Mouse (Mus musculus) MEL (cell line): ENCODE data around the gene Dclk3. TPM values are rescaled to one million over a fixed set of nuclear protein-coding genes. Genes with fewer than 3 reads are reported as not detected.

Experiments used
- DNase-seq: peaks from one replicate; pipeline ENCODE4 v3.0.0; 2011; ENCODE audit warnings: low read depth, low spot score
- H3K27ac ChIP-seq: 2 replicates; pipeline ENCODE4 v1.5.1; 2012; ENCODE audit warnings: low read depth, mild to moderate bottlenecking, control low read depth, low read length, moderate library complexity; ENCODE audit not compliant: control insufficient read depth
- H3K27me3 ChIP-seq, 2 experiments: fragments of 150-350 bp in 1 of 2; sonication (generic) in 1 of 2; 2 replicates each; pipeline ENCODE4 v1.6.1; 2012; ENCODE audit warnings: low read length in 2 of 2, mild to moderate bottlenecking in 2 of 2, improper control_type of control experiment in 1 of 2, moderate library complexity in 1 of 2; ENCODE audit not compliant: insufficient read depth in 2 of 2, control insufficient read depth in 1 of 2
- H3K36me3 ChIP-seq, 2 experiments: 2 replicates each; pipeline ENCODE4 v1.6.1; 2012 to 2014; ENCODE audit warnings: low read length in 2 of 2, improper control_type of control experiment in 1 of 2, inconsistent platforms in 1 of 2, mild to moderate bottlenecking in 1 of 2; ENCODE audit not compliant: insufficient read depth in 2 of 2, control insufficient read depth in 1 of 2
- H3K4me1 ChIP-seq, 2 experiments: fragments of 150-350 bp in 1 of 2; sonication (generic) in 1 of 2; 2 replicates each; pipeline ENCODE4 v1.6.1; 2012; ENCODE audit warnings: low read length in 2 of 2, improper control_type of control experiment in 1 of 2, mild to moderate bottlenecking in 1 of 2; ENCODE audit not compliant: insufficient read depth in 2 of 2, control insufficient read depth in 1 of 2
- H3K4me3 ChIP-seq, 2 experiments: fragments of 150-350 bp in 1 of 2; sonication (generic) in 1 of 2; 2 replicates each; pipeline ENCODE4 v1.5.1; 2012; ENCODE audit warnings: low read depth in 2 of 2, low read length in 2 of 2, mild to moderate bottlenecking in 2 of 2, moderate library complexity in 2 of 2, control low read depth in 1 of 2, improper control_type of control experiment in 1 of 2; ENCODE audit not compliant: control insufficient read depth in 1 of 2, insufficient read depth in 1 of 2
- H3K79me2 ChIP-seq: 2 replicates; pipeline ENCODE4 v1.6.1; 2012; ENCODE audit warnings: mild to moderate bottlenecking, low read length, moderate library complexity; ENCODE audit not compliant: control insufficient read depth, poor library complexity, insufficient read depth
- H3K9ac ChIP-seq: 2 replicates; pipeline ENCODE4 v1.6.1; 2012; ENCODE audit warnings: low read depth, mild to moderate bottlenecking, control low read depth, low read length, moderate library complexity; ENCODE audit not compliant: control insufficient read depth, poor library complexity, severe bottlenecking
- H3K9me3 ChIP-seq: fragments of 150-350 bp; sonication (generic); replicated peaks from 2 replicates; pipeline ENCODE4 v1.6.1; 2012; ENCODE audit warnings: mild to moderate bottlenecking, low read length, improper control_type of control experiment, moderate library complexity; ENCODE audit not compliant: insufficient read depth
- CTCF ChIP-seq, 3 experiments: IDR thresholded peaks in 2 of 3; conservative IDR thresholded peaks in 1 of 3; 2 replicates each; pipeline ENCODE4 v1.5.1; 2011 to 2012; ENCODE audit warnings: low read length in 3 of 3, low read depth in 2 of 3, mild to moderate bottlenecking in 2 of 3, improper control_type of control experiment in 1 of 3, inconsistent platforms in 1 of 3, mixed read lengths in 1 of 3, moderate library complexity in 1 of 3; ENCODE audit not compliant: control insufficient read depth in 1 of 3, insufficient read depth in 1 of 3, poor library complexity in 1 of 3, severe bottlenecking in 1 of 3
- EP300 ChIP-seq, 2 experiments: IDR thresholded peaks; 2 replicates each; pipeline ENCODE4 v1.6.1; 2011; ENCODE audit warnings: improper control_type of control experiment in 2 of 2, low read length in 2 of 2, low read depth in 1 of 2, mild to moderate bottlenecking in 1 of 2
- GABPA ChIP-seq: IDR thresholded peaks from 2 replicates; pipeline ENCODE4 v1.6.1; 2012; ENCODE audit warnings: low read depth, mild to moderate bottlenecking, inconsistent platforms, low read length, improper control_type of control experiment, moderate library complexity
- JUND ChIP-seq: IDR thresholded peaks from 2 replicates; pipeline ENCODE4 v1.6.1; 2011; ENCODE audit warnings: low read depth, mild to moderate bottlenecking, improper control_type of control experiment, low read length
- MAFK ChIP-seq: IDR thresholded peaks from 2 replicates; pipeline ENCODE4 v1.6.1; 2011; ENCODE audit warnings: low read depth, mild to moderate bottlenecking, low read length, improper control_type of control experiment, borderline replicate concordance
- MAZ ChIP-seq: IDR thresholded peaks from 2 replicates; pipeline ENCODE4 v1.6.1; 2012; ENCODE audit warnings: low read depth, mild to moderate bottlenecking, inconsistent platforms, low read length, improper control_type of control experiment
- MEF2A ChIP-seq: IDR thresholded peaks from 2 replicates; pipeline ENCODE4 v1.6.1; 2014; ENCODE audit warnings: low read depth, mild to moderate bottlenecking, inconsistent platforms, low read length, improper control_type of control experiment; ENCODE audit not compliant: poor library complexity, insufficient replicate concordance, severe bottlenecking; ENCODE audit errors: extremely low read depth
- MYB ChIP-seq: IDR thresholded peaks from 2 replicates; pipeline ENCODE4 v1.6.1; 2011; ENCODE audit warnings: mild to moderate bottlenecking, low read depth, low read length, improper control_type of control experiment
- MYC ChIP-seq: IDR thresholded peaks from 2 replicates; pipeline ENCODE4 v1.6.1; 2011; ENCODE audit warnings: low read depth, mild to moderate bottlenecking, low read length, improper control_type of control experiment, moderate library complexity
- NELFE ChIP-seq: IDR thresholded peaks from 2 replicates; pipeline ENCODE4 v1.6.1; 2011; ENCODE audit warnings: low read depth, low read length, improper control_type of control experiment
- NRF1 ChIP-seq: IDR thresholded peaks from 2 replicates; pipeline ENCODE4 v1.6.1; 2014; ENCODE audit warnings: low read depth, mild to moderate bottlenecking, inconsistent platforms, low read length, improper control_type of control experiment, moderate library complexity; ENCODE audit not compliant: poor library complexity, insufficient read depth, severe bottlenecking
- POLR2A ChIP-seq, 2 experiments: IDR thresholded peaks; 2 replicates each; pipeline ENCODE4 v1.6.1; 2011 to 2012; ENCODE audit warnings: low read length in 2 of 2, mild to moderate bottlenecking in 2 of 2, control low read depth in 1 of 2, improper control_type of control experiment in 1 of 2, low read depth in 1 of 2, moderate library complexity in 1 of 2; ENCODE audit not compliant: control insufficient read depth in 1 of 2, insufficient read depth in 1 of 2, poor library complexity in 1 of 2
- POLR2AphosphoS2 ChIP-seq: IDR thresholded peaks from 2 replicates; pipeline ENCODE4 v1.6.1; 2011; ENCODE audit warnings: low read length, improper control_type of control experiment
- RAD21 ChIP-seq: IDR thresholded peaks from 2 replicates; pipeline ENCODE4 v1.6.1; 2011; ENCODE audit warnings: mild to moderate bottlenecking, low read depth, low read length, improper control_type of control experiment
- TAL1 ChIP-seq: IDR thresholded peaks from 2 replicates; pipeline ENCODE4 v1.6.1; 2012; ENCODE audit warnings: mild to moderate bottlenecking, inconsistent platforms, low read length, moderate library complexity, mixed read lengths
- TBP ChIP-seq: IDR thresholded peaks from 2 replicates; pipeline ENCODE4 v1.8.0; 2011; ENCODE audit warnings: low read depth, low read length, improper control_type of control experiment
- TCF12 ChIP-seq: IDR thresholded peaks from 2 replicates; pipeline ENCODE4 v1.6.1; 2014; ENCODE audit warnings: low read depth, mild to moderate bottlenecking, inconsistent platforms, low read length, improper control_type of control experiment, moderate library complexity
- UBTF ChIP-seq: IDR thresholded peaks from 2 replicates; pipeline ENCODE4 v1.6.1; 2012; ENCODE audit warnings: low read depth, mild to moderate bottlenecking, inconsistent platforms, low read length, improper control_type of control experiment, moderate library complexity, borderline replicate concordance; ENCODE audit not compliant: insufficient read depth
- USF1 ChIP-seq: IDR thresholded peaks from 2 replicates; pipeline ENCODE4 v1.6.1; 2014; ENCODE audit warnings: low read depth, mild to moderate bottlenecking, inconsistent platforms, low read length, improper control_type of control experiment, moderate library complexity
- USF2 ChIP-seq, 2 experiments: IDR thresholded peaks; 2 replicates each; pipeline ENCODE4 v1.6.1; 2011 to 2012; ENCODE audit warnings: improper control_type of control experiment in 2 of 2, low read length in 2 of 2, borderline replicate concordance in 1 of 2, inconsistent platforms in 1 of 2, low read depth in 1 of 2, mild to moderate bottlenecking in 1 of 2; ENCODE audit not compliant: insufficient read depth in 1 of 2
- ZC3H11A ChIP-seq: IDR thresholded peaks from 2 replicates; pipeline ENCODE4 v1.6.1; 2012; ENCODE audit warnings: low read depth, mild to moderate bottlenecking, inconsistent platforms, low read length, improper control_type of control experiment
- ZKSCAN1 ChIP-seq: IDR thresholded peaks from 2 replicates; pipeline ENCODE4 v1.6.1; 2012; ENCODE audit warnings: low read depth, mild to moderate bottlenecking, inconsistent platforms, low read length, improper control_type of control experiment, moderate library complexity
- ZMIZ1 ChIP-seq: IDR thresholded peaks from 2 replicates; pipeline ENCODE4 v1.6.1; 2012; ENCODE audit warnings: low read depth, mild to moderate bottlenecking, inconsistent platforms, low read length, improper control_type of control experiment, moderate library complexity
- polyA plus RNA-seq, 2 experiments: library from polyadenylated mRNA; stranded (reverse) in 1 of 2; unstranded in 1 of 2; fragments of >175 nt in 1 of 2; fragments of >200 nt in 1 of 2; gene quantifications; 2 replicates each; pipeline versions ENCODE4 v1.2.1 to v1.2.4; 2012; ENCODE audit warnings: low replicate concordance in 2 of 2, low read depth in 1 of 2; ENCODE audit not compliant: insufficient read length in 2 of 2, insufficient read depth in 1 of 2, missing spikeins in 1 of 2
- total RNA-seq: library from RNA; depleted of rRNA; stranded (reverse); fragments of 300-350 nt; gene quantifications from 2 replicates; pipeline ENCODE4 v1.2.3, GENCODE M21; 2012

The Dclk3 gene
- total and polyA plus RNA-seq, 3 experiments: not detected

GRCm38 (mm10) chr9:111421862-111422261, 17.0 kb upstream of the Dclk3 start:
- DNase-seq: no peak
- no peak overlapping the region for H3K27ac ChIP-seq
- no peaks in the 10 kb centered on the region for H3K79me2 ChIP-seq
- no peaks in the 10 kb centered on the region for H3K4me1 ChIP-seq
- H3K9me3 ChIP-seq: no peaks in the 10 kb centered on the region
- H3K4me3 ChIP-seq: no peak overlapping the region
- H3K9ac ChIP-seq: no peak overlapping the region
- TF ChIP-seq ZC3H11A (no peak), MYB (no peak), JUND (no peak), POLR2AphosphoS2 (no peak), TAL1 (no peak), GABPA (no peak), CTCF (IDR thresholded peaks at IDR 0.05 in 2 of 3, conservative IDR thresholded peaks at IDR 0.05 in 1 of 3; ENCODE audit: control insufficient read depth in 1 of 3, insufficient read depth in 1 of 3, low read depth in 2 of 3, low read length in 3 of 3, poor library complexity in 1 of 3, severe bottlenecking in 1 of 3) (no peak), NELFE (no peak), ZKSCAN1 (no peak), USF1 (no peak), MAZ (no peak), MEF2A (no peak)
- no peaks in the 10 kb centered on the region for H3K36me3 ChIP-seq
- H3K27me3 ChIP-seq: no peaks in the 10 kb centered on the region

- DNase-seq: no peak
- Histone ChIP-seq H3K4me1 (no peaks in the 10 kb centered on the region), H3K79me2 (no peaks in the 10 kb centered on the region), H3K27me3 (no peaks in the 10 kb centered on the region), H3K9me3 (no peaks in the 10 kb centered on the region), H3K27ac (no peak overlapping the region), H3K36me3 (no peaks in the 10 kb centered on the region), H3K4me3 (no peak overlapping the region), H3K9ac (no peak overlapping the region)
- TF ChIP-seq MAZ: no peak
- TF ChIP-seq NRF1: no peak
- no peak for TF ChIP-seq UBTF
- no peak for TF ChIP-seq USF2 (IDR thresholded peaks at IDR 0.05; ENCODE audit: borderline replicate concordance in 1 of 2, insufficient read depth in 1 of 2, low read depth in 1 of 2, low read length in 2 of 2)
- TF ChIP-seq CTCF (IDR thresholded peaks at IDR 0.05 in 2 of 3, conservative IDR thresholded peaks at IDR 0.05 in 1 of 3; ENCODE audit: control insufficient read depth in 1 of 3, insufficient read depth in 1 of 3, low read depth in 2 of 3, low read length in 3 of 3, poor library complexity in 1 of 3, severe bottlenecking in 1 of 3): no peak
- TF ChIP-seq TCF12: no peak
- no peak for TF ChIP-seq MYC
- TF ChIP-seq EP300 (IDR thresholded peaks at IDR 0.05; ENCODE audit: low read depth in 1 of 2, low read length in 2 of 2): no peak
- no peak for TF ChIP-seq POLR2A (IDR thresholded peaks at IDR 0.05; ENCODE audit: control insufficient read depth in 1 of 2, insufficient read depth in 1 of 2, low read depth in 1 of 2, low read length in 2 of 2, poor library complexity in 1 of 2)
- no peak for TF ChIP-seq TBP
- no peak for TF ChIP-seq MAFK
- TF ChIP-seq MYB: no peak
- no peak for TF ChIP-seq RAD21
- TF ChIP-seq JUND: no peak
- no peak for TF ChIP-seq ZMIZ1
Observed at GRCm38 (mm10) chr9:111422567-111422966, 16.3 kb upstream of the Dclk3 start.
